Mouse (Mus musculus) megakaryocyte progenitor cell, adult 5-6 weeks (primary cell): ENCODE measurements around the gene Pax8. TPM values are rescaled to one million over a fixed set of nuclear protein-coding genes. Genes with fewer than 3 reads are reported as not detected.

Experiments used
- ATAC-seq: replicated peaks from 2 replicates; pipeline ENCODE4 v1.8.0; 2016; ENCODE audit warnings: mild to moderate bottlenecking, moderate TSS enrichment, inconsistent platforms; ENCODE audit not compliant: poor library complexity
- total RNA-seq, 2 experiments: library from RNA; stranded (forward) in 1 of 2; stranded (reverse) in 1 of 2; fragments of 157-497, 149-512 nt in 1 of 2; fragments of 200-1000 nt in 1 of 2; gene quantifications; 2 replicates each; pipeline versions ENCODE4 v1.2.3 to v1.2.4; 2015 to 2017

Pax8 gene
- total RNA-seq, 2 experiments from 2014 or later = 1.1 to 2.9 TPM

- ATAC-seq = peak; percentile 60
Observed at GRCm38 (mm10) chr2:24378747-24379450, 96.5 kb downstream of the Pax8 start.

Other genes starting within 250 kb of the Pax8 start
- gene Il1f5, start 198.6 kb downstream of the Pax8 start, total RNA-seq (2015) = not detected in 2 replicates
- gene Il1f5, start 198.6 kb downstream of the Pax8 start, total RNA-seq (2017) = not detected in 2 replicates
- not detected in 2 replicates for gene Il1f10, start 184.4 kb downstream of the Pax8 start, total RNA-seq (2015)
- gene Il1f10, start 184.4 kb downstream of the Pax8 start, total RNA-seq (2017) = not detected in 2 replicates
- gene Il1rn, start 138.7 kb downstream of the Pax8 start, total RNA-seq (2015) = 3.2 and 3.9 TPM in 2 replicates
- 1.0 and 1.2 TPM in 2 replicates for gene Il1rn, start 138.7 kb downstream of the Pax8 start, total RNA-seq (2017)
- gene Psd4, start 108.0 kb downstream of the Pax8 start, total RNA-seq (2015) = 43.0 and 43.9 TPM in 2 replicates
- 74.4 and 81.0 TPM in 2 replicates for gene Psd4, start 108.0 kb downstream of the Pax8 start, total RNA-seq (2017)